Mouse (Mus musculus): ENCODE data around the gene Cd93. TPM values are rescaled to one million over a fixed set of nuclear protein-coding genes. Genes with fewer than 3 reads are reported as not detected.

The Cd93 gene
- polyA plus RNA-seq (2014; fragmentation: Illumina TruSeq; extraction: RNeasy Lipid Tissue Mini Kit (QIAGEN cat#74804); ENCODE audit: low read depth, low replicate concordance) = 17.2 TPM

GRCm38 (mm10) chr2:148443249-148443958, at the start of gene Cd93:
TSS of gene Cd93 (minus strand) at chr2:148443563.

GRCm38 (mm10) chr2:148407870-148408760, 35.2 kb downstream of the Cd93 start, which contains the start of gene Thbd:
TSS of gene Thbd (minus strand) at chr2:148408188.

GRCm38 (mm10) chr2:148395131-148396051, 48.0 kb downstream of the Cd93 start, which contains the start of gene Sstr4:
TSS of gene Sstr4 (plus strand) at chr2:148395344.

Other genes starting within 250 kb of the Cd93 start
- not detected for gene Sstr4, start 48.2 kb downstream of the Cd93 start, polyA plus RNA-seq (2014; fragmentation: Illumina TruSeq; extraction: RNeasy Lipid Tissue Mini Kit (QIAGEN cat#74804); ENCODE audit: low read depth, low replicate concordance)
- gene Thbd, start 35.4 kb downstream of the Cd93 start, polyA plus RNA-seq (2014; fragmentation: Illumina TruSeq; extraction: RNeasy Lipid Tissue Mini Kit (QIAGEN cat#74804); ENCODE audit: low read depth, low replicate concordance) = 43.1 TPM
- 3.7 TPM for gene Nxt1, start 229.0 kb upstream of the Cd93 start, polyA plus RNA-seq (2014; fragmentation: Illumina TruSeq; extraction: RNeasy Lipid Tissue Mini Kit (QIAGEN cat#74804); ENCODE audit: low read depth, low replicate concordance)
- gene Gzf1, start 237.5 kb upstream of the Cd93 start, polyA plus RNA-seq (2014; fragmentation: Illumina TruSeq; extraction: RNeasy Lipid Tissue Mini Kit (QIAGEN cat#74804); ENCODE audit: low read depth, low replicate concordance) = 28.8 TPM

All from sigmoid colon, adult 10 weeks (tissue).